Mouse (Mus musculus) heart, embryonic 10.5 days (tissue): Measurements from ENCODE around the gene Olfr155. TPM values are rescaled to one million over a fixed set of nuclear protein-coding genes. Genes with fewer than 3 reads are reported as not detected.

Experiments
- polyA plus RNA-seq: library from polyadenylated mRNA; unstranded; fragments of >200 nt; fragmentation: Nextera tagmentation; extraction: Ambion mirVana; gene quantifications from 2 replicates; pipeline ENCODE4 v1.2.1, GENCODE M21; 2016

The Olfr155 gene
- polyA plus RNA-seq, 1 experiment from 2014 or later, result not detected

Other genes starting within 250 kb of the Olfr155 start
- 5.5 and 5.6 TPM in 2 replicates for gene Npr2, start 219.6 kb upstream of the Olfr155 start, polyA plus RNA-seq
- gene Spag8, start 198.0 kb upstream of the Olfr155 start, polyA plus RNA-seq, result 0.63 and 2.0 TPM in 2 replicates
- gene Hint2, start 195.1 kb upstream of the Olfr155 start, polyA plus RNA-seq, result 101 and 117 TPM in 2 replicates
- 2.7 and 3.3 TPM in 2 replicates for gene Tmem8b, start 182.6 kb upstream of the Olfr155 start, polyA plus RNA-seq
- 1.7 and 1.9 TPM in 2 replicates for gene Fam221b, start 182.4 kb upstream of the Olfr155 start, polyA plus RNA-seq
- not detected in 2 replicates for gene Olfr70, start 150.8 kb upstream of the Olfr155 start, polyA plus RNA-seq
- not detected in 2 replicates for gene Olfr71, start 141.3 kb upstream of the Olfr155 start, polyA plus RNA-seq
- 0.53 and 0.92 TPM in 2 replicates for gene Hrct1, start 124.4 kb upstream of the Olfr155 start, polyA plus RNA-seq
- gene Spaar, start 121.5 kb upstream of the Olfr155 start, polyA plus RNA-seq, result 0.16 and 0.23 TPM in 2 replicates
- gene Olfr159, start 80.6 kb upstream of the Olfr155 start, polyA plus RNA-seq, result not detected in 2 replicates
- not detected in 2 replicates for gene Olfr156, start 27.7 kb upstream of the Olfr155 start, polyA plus RNA-seq
- gene Olfr157, start 11.4 kb upstream of the Olfr155 start, polyA plus RNA-seq, result 0.10 TPM in 1 of 2 replicates, not detected in the other
- 11.0 and 17.4 TPM in 2 replicates for gene Reck, start 24.0 kb downstream of the Olfr155 start, polyA plus RNA-seq
- gene Glipr2, start 105.8 kb downstream of the Olfr155 start, polyA plus RNA-seq, result 114 and 119 TPM in 2 replicates
- not detected in 2 replicates for gene Ccin, start 131.9 kb downstream of the Olfr155 start, polyA plus RNA-seq
- gene Clta, start 152.9 kb downstream of the Olfr155 start, polyA plus RNA-seq, result 156 and 170 TPM in 2 replicates
- gene Gne, start 232.6 kb downstream of the Olfr155 start, polyA plus RNA-seq, result 27.8 and 38.6 TPM in 2 replicates